In the genomic region with DNA sequence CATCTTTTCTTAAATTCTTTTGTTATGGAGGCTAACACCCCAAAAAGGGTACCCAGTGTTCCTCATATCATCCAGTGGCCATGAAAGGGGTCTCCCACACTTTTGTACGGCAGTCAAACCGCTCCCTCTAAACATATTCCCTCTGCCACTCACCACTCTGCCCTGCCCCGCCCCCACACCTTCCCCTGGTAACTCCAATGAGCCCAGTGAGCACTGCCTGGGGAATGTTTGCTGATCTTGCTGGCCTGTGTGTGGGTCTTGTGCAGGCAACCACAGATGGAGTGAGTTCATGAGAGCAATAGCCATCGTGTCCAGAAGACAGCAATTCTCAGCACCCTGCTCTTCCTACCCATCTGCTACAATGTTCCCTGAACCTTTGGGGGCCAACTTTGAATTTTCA, we compare ENCODE assay signal across 19 mouse cellular contexts.
DNase-seq lines count a peak whose midpoint lies in the region.
"Had no signal": no experiment of that assay in that cellular context is flagged by ENCODE, and none has a peak within 500 bp of the region (broad histone marks: within the 10 kb centered on the region; RNA-seq: fewer than 3 reads in every experiment).

No protein-coding gene starts in this region.

- peak; percentile 21 for DNase-seq in kidney, postnatal 10 days
- DNase-seq in kidney, adult 18-20 months = no peak
- DNase-seq in 3134 (ENCODE audit: extremely low read depth, insufficient read length, low spot score) (peak; percentile 61), ES-CJ7 (ENCODE audit: low read depth, low spot score) (peak; percentile 40), ZHBTc4 (ENCODE audit: low read depth, low spot score) (peak; percentile 34)
- no peak for DNase-seq in right cerebral cortex, postnatal 36 days (ENCODE audit: low spot score in 2 of 2)
- no peak for DNase-seq in ovary, postnatal 10 days (ENCODE audit: low spot score)
- DNase-seq: adrenal gland, adult 8-10 months; B cell, adult 2 months; cerebellum, adult 8-10 months; cerebellum, postnatal 36 days; forebrain, postnatal 0 days; kidney, postnatal 25 days; liver; lung, embryonic 14.5 days; midbrain, embryonic 14.5 days; retina, postnatal 1 day; right cerebral cortex, postnatal 14 days; thymus, postnatal 14 days had no signal

Comparison
In these comparisons a context has a peak if more than half of its experiments do, and no peak if none do; other contexts are left out.
1. DNase-seq: peak in kidney, postnatal 10 days (single experiment), 3134 (single experiment), ES-CJ7 (single experiment) and ZHBTc4 (single experiment); none in kidney, adult 18-20 months (single experiment), right cerebral cortex, postnatal 36 days (0 of 2) and ovary, postnatal 10 days (single experiment).